Mouse (Mus musculus) thymus, postnatal 10 days (tissue): ENCODE data around the gene Il17a.
"Not testable (repeated sequence)": the region's sequence is repeated elsewhere in the genome, so short reads cannot be mapped to it uniquely, and the experiment has no call there.

Experiments used
- DNase-seq, 2 experiments: peaks; one replicate each; pipeline ENCODE4 v3.0.0; 2021; ENCODE audit warnings: low spot score in 2 of 2

Gene Il17a

GRCm38 (mm10) chr1:20730903-20731302 lies at the start of gene Il17a:
TSS of gene Il17a (plus strand) at chr1:20730905.
- DNase-seq = no peak

- DNase-seq = no peak
Measured at GRCm38 (mm10) chr1:20682849-20683248, 47.9 kb upstream of the Il17a start.

- no peak for DNase-seq
Measured at GRCm38 (mm10) chr1:20683386-20683785, 47.3 kb upstream of the Il17a start.

- DNase-seq = no peak
Measured at GRCm38 (mm10) chr1:20683853-20684252, 46.9 kb upstream of the Il17a start.

- no peak for DNase-seq
Measured at GRCm38 (mm10) chr1:20684403-20684802, 46.3 kb upstream of the Il17a start.

GRCm38 (mm10) chr1:20685393-20685792 lies 45.3 kb upstream of the Il17a start:
- no peak for DNase-seq

- DNase-seq = no peak
Measured at GRCm38 (mm10) chr1:20685907-20686306, 44.8 kb upstream of the Il17a start.

- DNase-seq = no peak
Measured at GRCm38 (mm10) chr1:20691336-20691735, 39.4 kb upstream of the Il17a start.

GRCm38 (mm10) chr1:20693634-20694313 lies 36.9 kb upstream of the Il17a start:
- no peak for DNase-seq

GRCm38 (mm10) chr1:20700011-20700410 lies 30.7 kb upstream of the Il17a start:
- no peak for DNase-seq

- DNase-seq = no peak
Measured at GRCm38 (mm10) chr1:20736572-20736971, 5.9 kb downstream of the Il17a start.

- DNase-seq = no peak
Measured at GRCm38 (mm10) chr1:20738483-20738882, 7.8 kb downstream of the Il17a start.

GRCm38 (mm10) chr1:20740496-20740998 lies 9.8 kb downstream of the Il17a start:
- DNase-seq = no peak

GRCm38 (mm10) chr1:20754439-20754838 lies 23.7 kb downstream of the Il17a start:
- no peak for DNase-seq

- no peak for DNase-seq
Measured at GRCm38 (mm10) chr1:20757586-20757985, 26.9 kb downstream of the Il17a start.

- no peak for DNase-seq
Measured at GRCm38 (mm10) chr1:20759799-20760198, 29.1 kb downstream of the Il17a start.

GRCm38 (mm10) chr1:20760331-20760730 lies 29.6 kb downstream of the Il17a start:
- no peak for DNase-seq

- DNase-seq = no peak
Measured at GRCm38 (mm10) chr1:20761411-20761810, 30.7 kb downstream of the Il17a start.

GRCm38 (mm10) chr1:20766526-20766925 lies 35.8 kb downstream of the Il17a start:
- no peak for DNase-seq

GRCm38 (mm10) chr1:20774026-20774730 lies 43.5 kb downstream of the Il17a start:
- DNase-seq = not testable (repeated sequence)

GRCm38 (mm10) chr1:20778366-20778765 lies 47.7 kb downstream of the Il17a start:
- DNase-seq = no peak
